Mouse (Mus musculus): ENCODE results near the gene Pkp3. TPM values are rescaled to one million over a fixed set of nuclear protein-coding genes. Genes with fewer than 3 reads are reported as not detected.

Gene Pkp3
- polyA plus RNA-seq, 1 experiment, result 19.6 TPM

- Histone ChIP-seq H3K27me3 (ENCODE audit: control insufficient read depth, insufficient read depth, low read length, poor library complexity, severe bottlenecking) (no peaks in the 10 kb centered on the region), H3K36me3 (ENCODE audit: control insufficient read depth, insufficient read depth, low read length, poor library complexity, severe bottlenecking) (no peaks in the 10 kb centered on the region), H3K4me3 (ENCODE audit: low read depth, low read length) (peak within 1 kb of the TSS; percentile 81), H3K4me1 (ENCODE audit: control insufficient read depth, insufficient read depth, low read length) (no peaks in the 10 kb centered on the region), H3K9me3 (replicated peaks; ENCODE audit: control insufficient read depth, insufficient read depth, low read length, poor library complexity, severe bottlenecking) (no peaks in the 10 kb centered on the region), H3K27ac (ENCODE audit: insufficient read depth, low read length) (peak within 1 kb of the TSS; percentile 70), H3K9ac (ENCODE audit: low read depth, poor library complexity, severe bottlenecking) (peak within 1 kb of the TSS; percentile 15)
- TF ChIP-seq CTCF (IDR thresholded peaks at IDR 0.05; ENCODE audit: low read depth, low read length) (no peak), POLR2A (IDR thresholded peaks at IDR 0.05; ENCODE audit: insufficient read depth, low read length) (no peak), EP300 (IDR thresholded peaks at IDR 0.05; ENCODE audit: insufficient read depth, low read depth, low read length) (no peak)
Measured at GRCm38 (mm10) chr7:141122245-141122644, 44.2 kb downstream of the Pkp3 start, which contains the start of gene Ptdss2. Gene Ptdss2 (plus strand): TSS chr7:141122382.

GRCm38 (mm10) chr7:141122689-141123516, 44.9 kb downstream of the Pkp3 start:
- H3K9me3 ChIP-seq (replicated peaks; ENCODE audit: control insufficient read depth, insufficient read depth, low read length, poor library complexity, severe bottlenecking), result no peaks in the 10 kb centered on the region
- TF ChIP-seq POLR2A (IDR thresholded peaks at IDR 0.05; ENCODE audit: insufficient read depth, low read length), result no peak
- peak; percentile 49; the same call in 1 of the 2 replicates for TF ChIP-seq EP300 (IDR thresholded peaks at IDR 0.05; ENCODE audit: insufficient read depth, low read depth, low read length)
- H3K4me3 ChIP-seq (ENCODE audit: low read depth, low read length), result peak overlapping the region; percentile 81
- H3K36me3 ChIP-seq (ENCODE audit: control insufficient read depth, insufficient read depth, low read length, poor library complexity, severe bottlenecking), result no peaks in the 10 kb centered on the region
- no peaks in the 10 kb centered on the region for H3K4me1 ChIP-seq (ENCODE audit: control insufficient read depth, insufficient read depth, low read length)
- H3K27me3 ChIP-seq (ENCODE audit: control insufficient read depth, insufficient read depth, low read length, poor library complexity, severe bottlenecking), result no peaks in the 10 kb centered on the region
- H3K9ac ChIP-seq (ENCODE audit: low read depth, poor library complexity, severe bottlenecking), result peak overlapping the region; percentile 63
- peak overlapping the region; percentile 88 for H3K27ac ChIP-seq (ENCODE audit: insufficient read depth, low read length)

- peak overlapping the region; percentile 63 for H3K9ac ChIP-seq (ENCODE audit: low read depth, poor library complexity, severe bottlenecking)
- TF ChIP-seq EP300 (IDR thresholded peaks at IDR 0.05; ENCODE audit: insufficient read depth, low read depth, low read length), result no peak
- peak; percentile 82 for TF ChIP-seq POLR2A (IDR thresholded peaks at IDR 0.05; ENCODE audit: insufficient read depth, low read length)
- no peak for TF ChIP-seq CTCF (IDR thresholded peaks at IDR 0.05; ENCODE audit: low read depth, low read length)
- H3K36me3 ChIP-seq (ENCODE audit: control insufficient read depth, insufficient read depth, low read length, poor library complexity, severe bottlenecking), result no peaks in the 10 kb centered on the region
- no peaks in the 10 kb centered on the region for H3K27me3 ChIP-seq (ENCODE audit: control insufficient read depth, insufficient read depth, low read length, poor library complexity, severe bottlenecking)
- H3K27ac ChIP-seq (ENCODE audit: insufficient read depth, low read length), result peak overlapping the region; percentile 88
- H3K4me3 ChIP-seq (ENCODE audit: low read depth, low read length), result peak overlapping the region; percentile 81
- no peaks in the 10 kb centered on the region for H3K4me1 ChIP-seq (ENCODE audit: control insufficient read depth, insufficient read depth, low read length)
- no peaks in the 10 kb centered on the region for H3K9me3 ChIP-seq (replicated peaks; ENCODE audit: control insufficient read depth, insufficient read depth, low read length, poor library complexity, severe bottlenecking)
Measured at GRCm38 (mm10) chr7:141123517-141123856, 45.5 kb downstream of the Pkp3 start.

DNA sequence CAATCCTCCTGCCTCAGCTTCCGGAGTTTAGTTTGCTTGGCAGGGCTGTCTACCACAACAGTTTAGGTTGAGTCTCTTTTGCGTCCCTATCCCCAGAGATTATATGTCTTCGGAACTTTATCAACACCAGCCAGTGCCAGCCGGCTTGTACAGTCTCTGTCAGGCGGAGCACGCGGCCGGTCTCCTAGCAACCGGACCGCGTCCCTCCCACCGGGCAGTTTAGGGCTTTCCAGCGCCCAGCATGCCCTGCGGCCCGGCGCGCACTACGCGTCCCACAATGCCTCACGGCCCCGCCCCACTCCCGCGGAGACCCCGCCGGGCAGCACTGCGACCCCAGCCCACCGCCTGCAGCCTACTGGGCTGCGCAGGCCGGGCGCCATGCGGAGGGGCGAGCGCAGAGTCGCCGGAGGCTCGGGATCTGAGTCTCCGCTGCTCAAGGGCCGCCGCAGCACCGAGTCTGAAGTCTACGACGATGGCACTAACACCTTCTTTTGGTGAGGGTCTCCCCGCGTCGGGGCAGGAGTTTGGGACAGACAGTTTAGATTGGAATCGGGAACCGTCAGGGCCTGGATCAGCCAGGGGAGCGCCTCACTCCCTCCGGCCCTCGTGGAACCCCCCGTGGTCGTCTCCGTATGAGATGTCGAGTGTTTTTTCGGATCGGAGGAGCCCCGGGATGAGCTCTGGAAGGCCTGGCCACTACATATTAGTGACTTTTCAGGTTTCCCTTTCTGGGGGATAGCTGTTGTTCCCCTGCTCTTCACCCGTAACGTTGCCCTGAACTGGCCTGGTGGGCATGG, 53.2 kb downstream of the Pkp3 start:
- Histone ChIP-seq H3K4me3 (ENCODE audit: low read depth, low read length) (peak overlapping the region; percentile 96), H3K27ac (ENCODE audit: insufficient read depth, low read length) (no peak overlapping the region), H3K36me3 (ENCODE audit: control insufficient read depth, insufficient read depth, low read length, poor library complexity, severe bottlenecking) (peaks cover 12% of the 10 kb centered on the region; the same call in 1 of the 2 replicates), H3K9me3 (replicated peaks; ENCODE audit: control insufficient read depth, insufficient read depth, low read length, poor library complexity, severe bottlenecking) (no peaks in the 10 kb centered on the region), H3K4me1 (ENCODE audit: control insufficient read depth, insufficient read depth, low read length) (peaks cover 2% of the 10 kb centered on the region), H3K27me3 (ENCODE audit: control insufficient read depth, insufficient read depth, low read length, poor library complexity, severe bottlenecking) (no peaks in the 10 kb centered on the region), H3K9ac (ENCODE audit: low read depth, poor library complexity, severe bottlenecking) (peak overlapping the region; percentile 89)
- TF ChIP-seq POLR2A (IDR thresholded peaks at IDR 0.05; ENCODE audit: insufficient read depth, low read length) (peak; percentile 55), EP300 (IDR thresholded peaks at IDR 0.05; ENCODE audit: insufficient read depth, low read depth, low read length) (peak; percentile 52; the same call in 1 of the 2 replicates), CTCF (IDR thresholded peaks at IDR 0.05; ENCODE audit: low read depth, low read length) (no peak)

DNA sequence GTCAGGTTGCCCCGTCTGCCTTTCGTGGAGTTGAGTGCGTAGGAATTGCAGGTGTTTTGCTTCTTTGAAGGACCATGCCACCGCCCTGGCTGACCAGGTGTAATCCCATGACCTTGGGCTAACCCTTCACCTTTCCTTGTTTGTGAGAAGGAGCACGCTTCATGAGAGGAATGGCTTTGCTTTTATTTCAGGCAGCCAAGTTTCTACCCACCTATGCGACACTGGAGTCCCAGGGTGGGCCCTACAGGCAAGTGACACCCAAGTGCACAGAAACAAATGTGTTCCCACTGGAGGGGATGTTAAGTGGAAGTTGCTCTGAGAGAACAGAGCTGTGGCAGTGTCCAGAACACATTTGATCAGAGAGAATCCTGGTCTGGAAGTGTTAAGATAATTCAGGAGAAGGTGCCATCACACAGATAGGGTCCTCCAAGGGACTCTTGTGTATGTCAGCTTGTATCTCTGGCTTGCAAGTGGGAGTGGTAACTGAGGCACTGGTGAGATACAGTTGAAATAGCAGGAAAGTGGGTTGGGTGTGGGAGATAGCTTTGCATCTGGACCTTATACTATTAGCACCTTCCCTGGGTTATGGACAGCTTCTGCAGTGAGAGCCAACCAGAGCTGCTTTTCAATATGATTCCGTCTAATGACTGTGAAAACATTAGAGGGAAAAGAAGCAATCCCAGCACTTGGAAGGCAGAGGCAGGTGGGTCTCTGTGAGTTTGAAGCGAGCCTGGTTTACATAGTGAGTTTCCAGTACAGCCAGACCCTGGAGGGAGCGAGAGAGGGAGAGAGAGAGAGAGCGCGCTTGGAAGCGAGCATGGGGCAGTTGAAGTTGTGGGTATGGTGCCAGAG, 54.1 kb downstream of the Pkp3 start:
- TF ChIP-seq POLR2A (IDR thresholded peaks at IDR 0.05; ENCODE audit: insufficient read depth, low read length) (no peak), CTCF (IDR thresholded peaks at IDR 0.05; ENCODE audit: low read depth, low read length) (no peak), EP300 (IDR thresholded peaks at IDR 0.05; ENCODE audit: insufficient read depth, low read depth, low read length) (no peak)
- Histone ChIP-seq H3K4me3 (ENCODE audit: low read depth, low read length) (peak overlapping the region; percentile 96), H3K9ac (ENCODE audit: low read depth, poor library complexity, severe bottlenecking) (peak overlapping the region; percentile 89), H3K4me1 (ENCODE audit: control insufficient read depth, insufficient read depth, low read length) (peaks cover 2% of the 10 kb centered on the region), H3K36me3 (ENCODE audit: control insufficient read depth, insufficient read depth, low read length, poor library complexity, severe bottlenecking) (peaks cover 21% of the 10 kb centered on the region), H3K27me3 (ENCODE audit: control insufficient read depth, insufficient read depth, low read length, poor library complexity, severe bottlenecking) (no peaks in the 10 kb centered on the region), H3K9me3 (replicated peaks; ENCODE audit: control insufficient read depth, insufficient read depth, low read length, poor library complexity, severe bottlenecking) (no peaks in the 10 kb centered on the region), H3K27ac (ENCODE audit: insufficient read depth, low read length) (no peak overlapping the region)

Other genes with a start within 250 kb of the Pkp3 start
- gene Urah, start 243.2 kb upstream of the Pkp3 start, polyA plus RNA-seq (2011; ENCODE audit: insufficient read depth, insufficient read length, low read depth, missing spikeins), result 13.1 and 15.2 TPM in 2 replicates
- gene Scgb1c1, start 232.7 kb upstream of the Pkp3 start, polyA plus RNA-seq (2011; ENCODE audit: insufficient read depth, insufficient read length, low read depth, missing spikeins), result not detected in 2 replicates
- gene Odf3, start 230.4 kb upstream of the Pkp3 start, polyA plus RNA-seq (2011; ENCODE audit: insufficient read depth, insufficient read length, low read depth, missing spikeins), result not detected in 2 replicates
- gene Gm45785, start 221.9 kb upstream of the Pkp3 start, polyA plus RNA-seq (2011; ENCODE audit: insufficient read depth, insufficient read length, low read depth, missing spikeins), result not detected in 2 replicates
- 23.3 and 26.3 TPM in 2 replicates for gene Ric8a, start 221.3 kb upstream of the Pkp3 start, polyA plus RNA-seq (2011; ENCODE audit: insufficient read depth, insufficient read length, low read depth, missing spikeins)
- gene Bet1l, start 220.6 kb upstream of the Pkp3 start, polyA plus RNA-seq (2011; ENCODE audit: insufficient read depth, insufficient read length, low read depth, missing spikeins), result 14.0 and 18.3 TPM in 2 replicates
- 246 and 251 TPM in 2 replicates for gene Psmd13, start 196.2 kb upstream of the Pkp3 start, polyA plus RNA-seq (2011; ENCODE audit: insufficient read depth, insufficient read length, low read depth, missing spikeins)
- 17.4 and 17.9 TPM in 2 replicates for gene Sirt3, start 195.9 kb upstream of the Pkp3 start, polyA plus RNA-seq (2011; ENCODE audit: insufficient read depth, insufficient read length, low read depth, missing spikeins)
- gene Cox8b, start 177.8 kb upstream of the Pkp3 start, polyA plus RNA-seq (2011; ENCODE audit: insufficient read depth, insufficient read length, low read depth, missing spikeins), result not detected in 2 replicates
- not detected in 2 replicates for gene Nlrp6, start 157.3 kb upstream of the Pkp3 start, polyA plus RNA-seq (2011; ENCODE audit: insufficient read depth, insufficient read length, low read depth, missing spikeins)
- gene Pgghg, start 136.8 kb upstream of the Pkp3 start, polyA plus RNA-seq (2011; ENCODE audit: insufficient read depth, insufficient read length, low read depth, missing spikeins), result 9.4 and 9.7 TPM in 2 replicates
- 1.8 and 3.9 TPM in 2 replicates for gene Ifitm5, start 127.9 kb upstream of the Pkp3 start, polyA plus RNA-seq (2011; ENCODE audit: insufficient read depth, insufficient read length, low read depth, missing spikeins)
- gene Gm45717, start 122.3 kb upstream of the Pkp3 start, polyA plus RNA-seq (2011; ENCODE audit: insufficient read depth, insufficient read length, low read depth, missing spikeins), result 3.1 TPM in 1 of 2 replicates, not detected in the other
- 720 and 786 TPM in 2 replicates for gene Ifitm2, start 122.2 kb upstream of the Pkp3 start, polyA plus RNA-seq (2011; ENCODE audit: insufficient read depth, insufficient read length, low read depth, missing spikeins)
- 501 and 504 TPM in 2 replicates for gene Ifitm1, start 111.0 kb upstream of the Pkp3 start, polyA plus RNA-seq (2011; ENCODE audit: insufficient read depth, insufficient read length, low read depth, missing spikeins)
- 410 and 433 TPM in 2 replicates for gene Ifitm3, start 67.4 kb upstream of the Pkp3 start, polyA plus RNA-seq (2011; ENCODE audit: insufficient read depth, insufficient read length, low read depth, missing spikeins)
- gene Ifitm6, start 60.3 kb upstream of the Pkp3 start, polyA plus RNA-seq (2011; ENCODE audit: insufficient read depth, insufficient read length, low read depth, missing spikeins), result not detected in 2 replicates
- gene Gm17387, start 49.1 kb upstream of the Pkp3 start, polyA plus RNA-seq (2011; ENCODE audit: insufficient read depth, insufficient read length, low read depth, missing spikeins), result not detected in 2 replicates
- gene B4galnt4, start 17.1 kb upstream of the Pkp3 start, polyA plus RNA-seq (2011; ENCODE audit: insufficient read depth, insufficient read length, low read depth, missing spikeins), result 18.3 and 22.2 TPM in 2 replicates
- gene Sigirr, start 22.4 kb downstream of the Pkp3 start, polyA plus RNA-seq (2011; ENCODE audit: insufficient read depth, insufficient read length, low read depth, missing spikeins), result 15.4 and 23.2 TPM in 2 replicates
- 19.1 and 22.1 TPM in 2 replicates for gene Ano9, start 39.6 kb downstream of the Pkp3 start, polyA plus RNA-seq (2011; ENCODE audit: insufficient read depth, insufficient read length, low read depth, missing spikeins)
- gene Ptdss2, start 44.2 kb downstream of the Pkp3 start, polyA plus RNA-seq (2011; ENCODE audit: insufficient read depth, insufficient read length, low read depth, missing spikeins), result 42.5 and 55.3 TPM in 2 replicates
- gene Rnh1, start 94.6 kb downstream of the Pkp3 start, polyA plus RNA-seq (2011; ENCODE audit: insufficient read depth, insufficient read length, low read depth, missing spikeins), result 44.8 and 48.5 TPM in 2 replicates
- gene Hras, start 115.8 kb downstream of the Pkp3 start, polyA plus RNA-seq (2011; ENCODE audit: insufficient read depth, insufficient read length, low read depth, missing spikeins), result 50.5 and 51.8 TPM in 2 replicates
- gene Lrrc56, start 115.9 kb downstream of the Pkp3 start, polyA plus RNA-seq (2011; ENCODE audit: insufficient read depth, insufficient read length, low read depth, missing spikeins), result 3.3 and 3.4 TPM in 2 replicates
- gene Lmntd2, start 135.9 kb downstream of the Pkp3 start, polyA plus RNA-seq (2011; ENCODE audit: insufficient read depth, insufficient read length, low read depth, missing spikeins), result 5.9 and 6.6 TPM in 2 replicates
- gene Rassf7, start 137.6 kb downstream of the Pkp3 start, polyA plus RNA-seq (2011; ENCODE audit: insufficient read depth, insufficient read length, low read depth, missing spikeins), result 29.6 and 36.3 TPM in 2 replicates
- gene Phrf1, start 150.6 kb downstream of the Pkp3 start, polyA plus RNA-seq (2011; ENCODE audit: insufficient read depth, insufficient read length, low read depth, missing spikeins), result 99.5 and 99.9 TPM in 2 replicates
- 0.57 TPM in 1 of 2 replicates, not detected in the other for gene Irf7, start 188.3 kb downstream of the Pkp3 start, polyA plus RNA-seq (2011; ENCODE audit: insufficient read depth, insufficient read length, low read depth, missing spikeins)
- gene Cdhr5, start 198.6 kb downstream of the Pkp3 start, polyA plus RNA-seq (2011; ENCODE audit: insufficient read depth, insufficient read length, low read depth, missing spikeins), result not detected in 2 replicates
- gene Sct, start 200.9 kb downstream of the Pkp3 start, polyA plus RNA-seq (2011; ENCODE audit: insufficient read depth, insufficient read length, low read depth, missing spikeins), result 7.4 and 8.5 TPM in 2 replicates
- gene Drd4, start 213.8 kb downstream of the Pkp3 start, polyA plus RNA-seq (2011; ENCODE audit: insufficient read depth, insufficient read length, low read depth, missing spikeins), result 0.21 and 0.65 TPM in 2 replicates
- gene Deaf1, start 249.5 kb downstream of the Pkp3 start, polyA plus RNA-seq (2011; ENCODE audit: insufficient read depth, insufficient read length, low read depth, missing spikeins), result 79.2 and 79.4 TPM in 2 replicates
- 7.0 and 8.2 TPM in 2 replicates for gene Tmem80, start 249.5 kb downstream of the Pkp3 start, polyA plus RNA-seq (2011; ENCODE audit: insufficient read depth, insufficient read length, low read depth, missing spikeins)